Mouse (Mus musculus): ENCODE results near the gene Rffl. TPM values are rescaled to one million over a fixed set of nuclear protein-coding genes. Genes with fewer than 3 reads are reported as not detected.

Gene Rffl
- polyA plus RNA-seq, 1 experiment: 18.6 TPM

DNA sequence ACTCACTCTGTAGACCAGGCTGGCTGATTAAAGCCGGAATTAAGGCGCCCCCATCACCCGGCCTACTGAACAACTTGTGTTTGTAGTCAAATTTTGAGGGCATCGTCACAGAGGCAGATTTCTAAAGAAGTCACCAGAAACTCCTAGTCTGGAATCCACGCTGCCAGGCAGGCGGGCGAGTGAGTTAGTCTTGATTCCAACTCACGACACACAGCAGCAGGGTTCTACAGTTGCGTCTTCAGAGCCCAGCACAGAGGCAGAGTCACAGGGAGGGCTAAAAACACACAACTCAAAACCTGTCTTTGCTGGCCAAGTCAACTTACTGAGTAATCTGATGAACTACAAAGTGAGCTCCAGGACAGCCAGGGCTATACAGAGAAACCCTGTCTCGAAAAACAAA is 18.5 kb downstream of the Rffl start:
- H3K27me3 ChIP-seq (ENCODE audit: control insufficient read depth, insufficient read depth, low read length): no peaks in the 10 kb centered on the region
- TF ChIP-seq CTCF (IDR thresholded peaks at IDR 0.05; ENCODE audit: borderline replicate concordance, insufficient read depth, low read depth, low read length): no peak
- TF ChIP-seq POLR2A (IDR thresholded peaks at IDR 0.05; ENCODE audit: borderline replicate concordance, insufficient read depth, low read length): no peak
- no peak overlapping the region for H3K27ac ChIP-seq (ENCODE audit: insufficient read depth, low read length)
- no peak for DNase-seq
- H3K4me3 ChIP-seq (replicated peaks; ENCODE audit: insufficient read depth, low read depth, low read length): no peak overlapping the region
- no peaks in the 10 kb centered on the region for H3K4me1 ChIP-seq (ENCODE audit: control insufficient read depth, insufficient read depth, low read length)
- WGBS: 80% methylated on average over 10 of the region's 10 CpGs

DNA sequence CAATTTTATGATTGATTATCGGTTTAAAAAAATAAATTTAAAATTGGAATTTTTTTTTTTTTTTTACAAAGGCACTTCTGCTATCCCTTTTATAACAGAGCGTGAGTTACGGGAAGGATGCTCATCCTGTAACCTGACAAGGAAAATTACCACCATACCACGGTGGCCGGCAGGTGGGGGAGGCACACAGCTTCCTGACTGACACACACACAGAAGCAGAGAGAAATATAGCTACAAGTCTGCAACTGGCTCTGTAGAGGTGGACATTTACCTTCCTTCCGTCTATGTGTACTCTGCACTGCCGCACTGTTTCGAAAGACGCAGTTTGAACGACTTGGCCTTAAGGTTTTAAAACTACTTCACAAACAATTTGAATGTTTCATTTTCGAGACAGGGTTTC is 18.9 kb downstream of the Rffl start:
- TF ChIP-seq POLR2A (IDR thresholded peaks at IDR 0.05; ENCODE audit: borderline replicate concordance, insufficient read depth, low read length) (no peak), CTCF (IDR thresholded peaks at IDR 0.05; ENCODE audit: borderline replicate concordance, insufficient read depth, low read depth, low read length) (no peak)
- Histone ChIP-seq H3K4me1 (ENCODE audit: control insufficient read depth, insufficient read depth, low read length) (no peaks in the 10 kb centered on the region), H3K27me3 (ENCODE audit: control insufficient read depth, insufficient read depth, low read length) (no peaks in the 10 kb centered on the region), H3K4me3 (replicated peaks; ENCODE audit: insufficient read depth, low read depth, low read length) (no peak overlapping the region), H3K27ac (ENCODE audit: insufficient read depth, low read length) (no peak overlapping the region)
- DNase-seq: no peak
- WGBS: 91% methylated on average over 11 of the region's 11 CpGs

- 73% methylated on average over 5 of the region's 5 CpGs for WGBS
- Histone ChIP-seq H3K27ac (ENCODE audit: insufficient read depth, low read length) (no peak overlapping the region), H3K4me3 (replicated peaks; ENCODE audit: insufficient read depth, low read depth, low read length) (no peak overlapping the region), H3K27me3 (ENCODE audit: control insufficient read depth, insufficient read depth, low read length) (no peaks in the 10 kb centered on the region), H3K4me1 (ENCODE audit: control insufficient read depth, insufficient read depth, low read length) (no peaks in the 10 kb centered on the region)
- TF ChIP-seq CTCF (IDR thresholded peaks at IDR 0.05; ENCODE audit: borderline replicate concordance, insufficient read depth, low read depth, low read length) (no peak), POLR2A (IDR thresholded peaks at IDR 0.05; ENCODE audit: borderline replicate concordance, insufficient read depth, low read length) (no peak)
- no peak for DNase-seq
Observed at GRCm38 (mm10) chr11:82850259-82850658, 20.8 kb downstream of the Rffl start.

- H3K27ac ChIP-seq (ENCODE audit: insufficient read depth, low read length): no peak overlapping the region
- no peaks in the 10 kb centered on the region for H3K27me3 ChIP-seq (ENCODE audit: control insufficient read depth, insufficient read depth, low read length)
- DNase-seq: no peak
- TF ChIP-seq POLR2A (IDR thresholded peaks at IDR 0.05; ENCODE audit: borderline replicate concordance, insufficient read depth, low read length) (no peak), CTCF (IDR thresholded peaks at IDR 0.05; ENCODE audit: borderline replicate concordance, insufficient read depth, low read depth, low read length) (no peak)
- WGBS: 44% methylated on average over 6 of the region's 6 CpGs
- no peaks in the 10 kb centered on the region for H3K4me1 ChIP-seq (ENCODE audit: control insufficient read depth, insufficient read depth, low read length)
- no peak overlapping the region for H3K4me3 ChIP-seq (replicated peaks; ENCODE audit: insufficient read depth, low read depth, low read length)
Observed at GRCm38 (mm10) chr11:82847571-82848000, 23.4 kb downstream of the Rffl start.

GRCm38 (mm10) chr11:82846938-82847337 is 24.1 kb downstream of the Rffl start:
- Histone ChIP-seq H3K27me3 (ENCODE audit: control insufficient read depth, insufficient read depth, low read length) (no peaks in the 10 kb centered on the region), H3K4me3 (replicated peaks; ENCODE audit: insufficient read depth, low read depth, low read length) (no peak overlapping the region), H3K27ac (ENCODE audit: insufficient read depth, low read length) (no peak overlapping the region), H3K4me1 (ENCODE audit: control insufficient read depth, insufficient read depth, low read length) (no peaks in the 10 kb centered on the region)
- DNase-seq: no peak
- TF ChIP-seq CTCF (IDR thresholded peaks at IDR 0.05; ENCODE audit: borderline replicate concordance, insufficient read depth, low read depth, low read length) (no peak), POLR2A (IDR thresholded peaks at IDR 0.05; ENCODE audit: borderline replicate concordance, insufficient read depth, low read length) (no peak)
- 78% methylated on average over 3 of the region's 3 CpGs for WGBS

DNA sequence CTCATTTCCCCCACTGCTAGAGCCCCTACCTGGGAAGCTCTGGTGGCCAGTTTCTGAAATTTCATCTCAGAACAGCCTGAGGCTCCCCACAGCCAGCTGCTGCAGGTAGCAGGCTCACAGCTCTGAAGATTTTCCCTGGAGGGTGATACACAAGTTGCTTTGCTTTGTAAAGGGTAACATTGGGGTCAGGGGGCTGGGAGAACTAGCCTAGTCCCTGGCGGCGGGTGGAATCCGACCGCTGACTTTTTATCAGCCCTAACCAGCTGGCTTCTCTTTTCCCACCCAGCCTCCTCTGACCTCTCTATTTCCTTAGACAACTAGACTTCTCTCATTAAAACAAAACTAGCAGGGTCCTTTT is 25.0 kb downstream of the Rffl start:
- Histone ChIP-seq H3K27me3 (ENCODE audit: control insufficient read depth, insufficient read depth, low read length) (no peaks in the 10 kb centered on the region), H3K4me3 (replicated peaks; ENCODE audit: insufficient read depth, low read depth, low read length) (no peak overlapping the region), H3K27ac (ENCODE audit: insufficient read depth, low read length) (peak overlapping the region; percentile 57; the same call in 1 of the 2 replicates), H3K4me1 (ENCODE audit: control insufficient read depth, insufficient read depth, low read length) (no peaks in the 10 kb centered on the region)
- no peak for DNase-seq
- TF ChIP-seq CTCF (IDR thresholded peaks at IDR 0.05; ENCODE audit: borderline replicate concordance, insufficient read depth, low read depth, low read length) (no peak), POLR2A (IDR thresholded peaks at IDR 0.05; ENCODE audit: borderline replicate concordance, insufficient read depth, low read length) (no peak)
- 63% methylated on average over 4 of the region's 4 CpGs for WGBS

- H3K27me3 ChIP-seq (ENCODE audit: control insufficient read depth, insufficient read depth, low read length): no peaks in the 10 kb centered on the region
- peak overlapping the region; percentile 11 for H3K4me3 ChIP-seq (replicated peaks; ENCODE audit: insufficient read depth, low read depth, low read length)
- H3K4me1 ChIP-seq (ENCODE audit: control insufficient read depth, insufficient read depth, low read length): no peaks in the 10 kb centered on the region
- 30% methylated on average over 16 of the region's 16 CpGs for WGBS
- TF ChIP-seq POLR2A (IDR thresholded peaks at IDR 0.05; ENCODE audit: borderline replicate concordance, insufficient read depth, low read length) (no peak), CTCF (IDR thresholded peaks at IDR 0.05; ENCODE audit: borderline replicate concordance, insufficient read depth, low read depth, low read length) (no peak)
- DNase-seq: peak; percentile 40 to 47
- H3K27ac ChIP-seq (ENCODE audit: insufficient read depth, low read length): peak overlapping the region; percentile 57; the same call in 1 of the 2 replicates
Observed at GRCm38 (mm10) chr11:82845415-82846078, 25.5 kb downstream of the Rffl start.

GRCm38 (mm10) chr11:82844771-82845414 is 26.1 kb downstream of the Rffl start:
- 69% methylated on average over 11 of the region's 11 CpGs for WGBS
- H3K27me3 ChIP-seq (ENCODE audit: control insufficient read depth, insufficient read depth, low read length): no peaks in the 10 kb centered on the region
- H3K4me1 ChIP-seq (ENCODE audit: control insufficient read depth, insufficient read depth, low read length): no peaks in the 10 kb centered on the region
- TF ChIP-seq CTCF (IDR thresholded peaks at IDR 0.05; ENCODE audit: borderline replicate concordance, insufficient read depth, low read depth, low read length): no peak
- no peak for TF ChIP-seq POLR2A (IDR thresholded peaks at IDR 0.05; ENCODE audit: borderline replicate concordance, insufficient read depth, low read length)
- DNase-seq: no peak
- peak overlapping the region; percentile 36; the same call in 1 of the 2 replicates for H3K27ac ChIP-seq (ENCODE audit: insufficient read depth, low read length)
- H3K4me3 ChIP-seq (replicated peaks; ENCODE audit: insufficient read depth, low read depth, low read length): no peak overlapping the region

Measured in cerebellum, adult 2 months (tissue).